Mouse (Mus musculus) bone marrow macrophage, adult 2 months (primary cell): ENCODE measurements around the gene Dcbld2.

ENCODE experiments used
- CTCF ChIP-seq: IDR thresholded peaks from 2 replicates; pipeline ENCODE4 v1.5.1; 2012; ENCODE audit warnings: low read depth, mild to moderate bottlenecking, low read length, moderate library complexity
- POLR2A ChIP-seq: IDR thresholded peaks from 2 replicates; pipeline ENCODE4 v1.6.1; 2012; ENCODE audit warnings: mild to moderate bottlenecking, low read depth, low read length, borderline replicate concordance

DNA sequence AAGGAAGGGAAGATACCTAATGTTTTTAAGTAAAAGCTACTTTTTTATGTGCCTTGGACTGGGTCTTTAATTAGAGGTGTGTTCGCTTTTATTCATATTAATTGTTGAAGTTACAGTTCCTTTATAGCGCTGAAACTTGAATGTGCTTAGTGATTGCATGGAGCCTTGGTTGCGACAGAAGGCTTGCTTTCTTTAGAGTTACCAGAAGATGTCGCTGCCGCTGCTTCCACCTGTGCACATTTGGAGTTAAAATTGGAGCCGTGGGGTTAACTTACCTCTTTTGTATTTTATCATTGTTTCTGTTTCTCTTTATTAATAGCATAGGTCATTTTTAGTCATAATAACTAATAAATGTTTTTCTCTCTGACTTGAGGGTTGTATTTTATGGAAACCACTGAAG, 36.5 kb downstream of the Dcbld2 start:
- TF ChIP-seq POLR2A (no peak), CTCF (no peak)
